Mouse (Mus musculus) forebrain, embryonic 10.5 days (tissue): ENCODE results near the gene Klhl34. TPM values are rescaled to one million over a fixed set of nuclear protein-coding genes. Genes with fewer than 3 reads are reported as not detected.

Experiments
- DNase-seq: peaks from one replicate; pipeline ENCODE4 v3.0.0-alpha.2; 2017; ENCODE audit warnings: low spot score; ENCODE audit errors: extremely low spot score
- H3K27ac ChIP-seq: fragments of 300-500 bp; sonication (generic); 2 replicates; pipeline ENCODE4 v1.5.1; 2016; ENCODE audit warnings: mild to moderate bottlenecking
- H3K27me3 ChIP-seq: fragments of 300-500 bp; sonication (generic); 2 replicates; pipeline ENCODE4 v1.6.1; 2016; ENCODE audit warnings: mild to moderate bottlenecking; ENCODE audit not compliant: poor library complexity, severe bottlenecking
- H3K36me3 ChIP-seq: fragments of 300-500 bp; sonication (generic); replicated peaks from 2 replicates; pipeline ENCODE4 v1.6.1; 2016; ENCODE audit warnings: mild to moderate bottlenecking, moderate library complexity
- H3K4me1 ChIP-seq: fragments of 300-500 bp; sonication (generic); 2 replicates; pipeline ENCODE4 v1.6.1; 2016
- H3K4me3 ChIP-seq: fragments of 300-500 bp; sonication (generic); 2 replicates; pipeline ENCODE4 v1.5.1; 2016; ENCODE audit warnings: mild to moderate bottlenecking, moderate library complexity
- H3K9me3 ChIP-seq: fragments of 300-500 bp; sonication (generic); 2 replicates; pipeline ENCODE4 v1.6.1; 2016; ENCODE audit warnings: mild to moderate bottlenecking, moderate library complexity
- WGBS: fragments of 180-500 bp; shearing (Covaris S2); methylation state at CpG from one replicate; pipeline ENCODE4 v1.1.7; 2016; 5-methylcytosine and 5-hydroxymethylcytosine counted together
- polyA plus RNA-seq: library from polyadenylated mRNA; unstranded; fragments of >200 nt; fragmentation: Nextera tagmentation; extraction: Ambion mirVana; gene quantifications from 2 replicates; pipeline ENCODE4 v1.2.1, GENCODE M21; 2016

Gene Klhl34
- polyA plus RNA-seq, result 1.2 and 1.4 TPM in 2 replicates

DNA sequence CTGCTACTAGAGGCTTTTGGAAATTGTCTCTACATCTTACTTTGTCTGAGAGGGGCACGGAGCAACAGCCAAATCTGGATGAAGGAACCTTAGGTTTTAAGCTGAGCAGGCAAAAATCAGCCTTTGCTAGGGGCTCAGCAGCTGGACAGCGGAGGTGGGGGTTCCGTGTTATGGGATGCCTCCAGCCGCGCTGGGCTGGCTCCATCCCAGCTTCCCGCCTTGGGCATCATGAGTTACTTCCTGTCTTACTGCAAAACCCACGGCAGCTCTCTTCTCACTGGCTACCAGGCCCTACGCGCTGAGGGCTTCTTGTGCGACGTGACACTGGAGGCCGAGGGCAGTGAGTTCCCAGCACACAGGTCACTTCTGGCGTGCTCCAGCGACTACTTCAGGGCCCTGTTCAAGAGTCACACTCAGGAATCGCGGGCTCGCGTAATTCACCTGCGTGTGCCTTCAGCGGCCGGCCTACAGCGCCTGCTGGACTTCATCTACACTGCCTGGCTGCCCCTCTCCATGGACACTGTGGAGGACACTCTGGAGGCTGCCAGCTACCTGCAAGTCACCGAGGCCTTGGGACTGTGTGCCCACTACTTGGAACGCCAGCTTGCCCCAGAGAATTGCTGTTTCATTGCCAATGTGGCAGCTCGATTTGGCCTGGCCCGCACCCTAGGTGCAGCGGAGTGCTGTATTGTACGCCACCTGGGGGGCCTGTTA lies at the start of gene Klhl34:
Klhl34 (plus strand) TSS at position 229 of the 714 bp plus-strand sequence.
- Histone ChIP-seq H3K27ac (peak within 1 kb of the TSS; percentile 51; the same call in 1 of the 2 replicates), H3K4me3 (peak within 1 kb of the TSS; percentile 45)

DNA sequence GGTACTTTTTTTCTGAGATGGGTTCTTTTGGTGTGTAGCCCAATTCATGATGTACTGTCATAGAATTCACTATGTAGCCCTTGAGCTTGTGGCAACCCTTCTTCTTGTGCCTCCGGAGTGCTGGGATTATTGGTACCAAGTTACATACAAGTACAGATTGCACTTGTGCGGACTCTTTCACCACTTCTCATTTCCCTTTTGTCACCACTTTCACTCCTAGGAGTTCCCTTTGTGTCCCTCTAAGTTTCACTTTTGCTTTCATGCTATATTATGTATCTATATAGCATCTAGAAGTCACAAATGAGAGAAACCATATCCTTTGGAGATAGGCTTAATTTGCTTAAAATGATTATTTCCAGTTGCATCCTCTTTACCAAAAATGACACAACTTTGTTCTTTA lies 16.6 kb upstream of the Klhl34 start:
- DNase-seq, result no peak
- 100% methylated on average over 2 of the region's 2 CpGs for WGBS
- no peak overlapping the region for H3K4me3 ChIP-seq
- no peaks in the 10 kb centered on the region for H3K9me3 ChIP-seq
- 0 out of 2 replicates have a peak, but pooled peaks cover 3% of the 10 kb centered on the region for H3K27me3 ChIP-seq
- H3K36me3 ChIP-seq, result no peaks in the 10 kb centered on the region
- no peak overlapping the region for H3K27ac ChIP-seq
- H3K4me1 ChIP-seq, result no peaks in the 10 kb centered on the region

More for the DNA sequence above, at the start of gene Klhl34:
- Histone ChIP-seq H3K4me1 (peaks cover 19% of the 10 kb centered on the region), H3K9me3 (no peaks in the 10 kb centered on the region), H3K27me3 (peaks cover 84% of the 10 kb centered on the region), H3K36me3 (no peaks in the 10 kb centered on the region)
- DNase-seq, result no peak
- WGBS, result 37% methylated on average over 28 of the region's 28 CpGs

DNA sequence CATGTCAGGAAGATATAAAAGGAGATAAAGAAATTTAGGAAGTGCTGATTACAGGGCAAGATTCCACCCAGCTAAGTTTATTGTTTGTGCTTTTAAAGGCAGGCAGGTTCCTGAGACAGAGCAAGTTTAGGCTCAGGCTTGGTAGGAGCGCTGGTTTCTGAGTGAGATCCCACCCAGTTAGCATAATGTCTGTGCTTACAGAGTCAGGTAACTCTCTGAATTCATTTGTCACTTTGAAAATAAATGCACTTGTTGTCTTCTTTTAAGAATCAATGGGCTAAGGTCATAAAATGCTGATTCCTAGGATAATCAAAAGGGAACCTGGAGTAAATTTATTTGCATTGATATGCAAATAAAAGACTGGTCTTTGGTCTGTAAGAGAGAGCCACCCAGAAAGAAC lies 8.5 kb upstream of the Klhl34 start:
- no peak overlapping the region for H3K4me3 ChIP-seq
- H3K27ac ChIP-seq, result no peak overlapping the region
- H3K9me3 ChIP-seq, result no peaks in the 10 kb centered on the region
- no peaks in the 10 kb centered on the region for H3K36me3 ChIP-seq
- no peak for DNase-seq
- no peaks in the 10 kb centered on the region for H3K4me1 ChIP-seq
- peaks cover 24% of the 10 kb centered on the region for H3K27me3 ChIP-seq
- 66% methylated on average over 1 of the region's 1 CpGs for WGBS

DNA sequence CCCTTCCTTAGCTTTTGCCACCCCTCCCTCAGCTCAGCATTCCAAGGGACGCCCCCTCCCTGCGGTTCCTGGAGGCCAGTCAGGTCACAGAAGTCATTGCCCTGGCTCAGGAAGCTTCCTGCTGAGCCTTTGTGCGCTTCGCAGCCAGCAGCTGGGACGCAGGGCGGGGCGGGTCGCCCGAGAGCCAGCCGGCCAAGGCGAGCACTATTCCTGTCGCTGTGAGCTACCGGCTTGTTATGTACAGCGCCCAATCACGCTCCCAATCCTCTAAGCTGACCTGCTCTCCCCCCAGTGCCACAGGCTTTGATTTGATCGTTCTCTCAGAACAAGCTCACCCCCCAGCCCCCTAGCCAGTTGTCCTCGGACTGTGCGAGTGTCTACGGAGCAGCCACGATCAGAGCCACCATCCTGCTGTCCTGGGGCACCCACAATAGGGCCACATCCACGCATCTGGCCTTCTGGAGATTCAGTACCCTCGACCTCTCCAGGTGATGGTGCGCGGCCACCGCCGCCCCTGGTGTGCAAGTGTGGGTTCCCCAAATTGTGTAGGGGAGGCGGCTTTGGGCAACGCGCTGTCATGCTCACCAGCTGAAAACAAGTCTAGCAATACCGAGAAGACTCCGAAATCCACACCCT lies 546 bp upstream of the Klhl34 start:
- DNase-seq, result peak; percentile 35
- WGBS, result 13% methylated on average over 31 of the region's 31 CpGs
- H3K27ac ChIP-seq, result peak overlapping the region; percentile 51; the same call in 1 of the 2 replicates
- peaks cover 80% of the 10 kb centered on the region for H3K27me3 ChIP-seq
- peaks cover 19% of the 10 kb centered on the region for H3K4me1 ChIP-seq
- H3K4me3 ChIP-seq, result peak overlapping the region; percentile 45
- no peaks in the 10 kb centered on the region for H3K9me3 ChIP-seq
- no peaks in the 10 kb centered on the region for H3K36me3 ChIP-seq

DNA sequence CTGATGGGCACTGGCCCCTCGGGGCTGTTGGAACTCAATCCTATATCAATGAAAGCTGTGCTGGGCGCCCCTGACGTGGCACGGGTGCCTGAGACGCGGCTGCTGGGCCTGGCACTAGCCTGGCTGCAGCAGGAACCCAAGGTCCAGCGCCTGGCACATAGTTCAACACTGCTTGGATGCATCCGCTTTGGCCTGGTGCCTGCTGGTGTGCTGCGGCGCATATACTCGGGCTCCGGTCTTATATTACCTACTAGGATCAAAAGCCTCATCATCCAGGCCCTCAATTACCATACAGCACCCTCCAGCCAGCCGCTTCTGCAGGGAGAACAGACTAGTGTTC lies 656 bp downstream of the Klhl34 start:
- H3K27ac ChIP-seq, result no peak overlapping the region
- H3K4me1 ChIP-seq, result peaks cover 19% of the 10 kb centered on the region
- WGBS, result 86% methylated on average over 13 of the region's 13 CpGs
- no peaks in the 10 kb centered on the region for H3K9me3 ChIP-seq
- no peak for DNase-seq
- H3K27me3 ChIP-seq, result peaks cover 87% of the 10 kb centered on the region
- H3K4me3 ChIP-seq, result no peak overlapping the region
- H3K36me3 ChIP-seq, result no peaks in the 10 kb centered on the region

DNA sequence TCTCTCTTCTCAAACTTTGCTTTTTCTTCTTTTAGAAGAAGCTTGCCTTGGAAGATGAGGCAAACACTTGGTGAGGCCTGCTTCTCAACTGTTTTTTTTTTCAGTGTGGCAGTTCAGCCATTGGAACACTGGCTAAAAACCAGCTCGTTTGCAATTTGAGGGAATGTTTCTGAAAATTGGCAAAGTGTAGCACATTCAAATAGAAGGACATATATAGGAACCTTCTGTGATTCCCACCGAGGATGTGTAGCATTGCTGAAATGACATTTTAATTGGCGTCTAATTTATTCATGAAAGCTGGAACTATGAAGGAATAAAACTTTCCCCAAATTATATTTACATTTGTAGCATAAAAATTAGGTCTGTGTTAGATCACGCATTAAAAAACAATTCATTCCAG lies 11.7 kb downstream of the Klhl34 start:
- peaks cover 54% of the 10 kb centered on the region for H3K27me3 ChIP-seq
- no peak for DNase-seq
- no peak overlapping the region for H3K27ac ChIP-seq
- no peaks in the 10 kb centered on the region for H3K36me3 ChIP-seq
- 87% methylated on average over 4 of the region's 4 CpGs for WGBS
- H3K4me1 ChIP-seq, result no peaks in the 10 kb centered on the region
- H3K9me3 ChIP-seq, result no peaks in the 10 kb centered on the region
- no peak overlapping the region for H3K4me3 ChIP-seq

Other genes with a start within 250 kb of the Klhl34 start
- gene Yy2, start 249.4 kb upstream of the Klhl34 start, polyA plus RNA-seq, result 6.2 and 6.6 TPM in 2 replicates
- 23.3 and 27.1 TPM in 2 replicates for gene Mbtps2, start 219.7 kb upstream of the Klhl34 start, polyA plus RNA-seq
- gene Smpx, start 119.5 kb upstream of the Klhl34 start, polyA plus RNA-seq, result not detected in 2 replicates
- gene Cnksr2, start 224.9 kb downstream of the Klhl34 start, polyA plus RNA-seq, result 2.9 and 3.2 TPM in 2 replicates